Mouse (Mus musculus) lung, embryonic 14.5 days (tissue): ENCODE data around the gene Izumo1. TPM values are rescaled to one million over a fixed set of nuclear protein-coding genes. Genes with fewer than 3 reads are reported as not detected.

ENCODE experiments used
- ATAC-seq: fragments of 200-750 bp; cut with Nextera tagmentation; 2 replicates; pipeline ENCODE4 v1.8.0; 2017; ENCODE audit warnings: mild to moderate bottlenecking, moderate TSS enrichment, moderate library complexity; ENCODE audit not compliant: insufficient read depth
- DNase-seq: peaks from one replicate; pipeline ENCODE4 v3.0.0-alpha.2; 2015
- H3K27ac ChIP-seq: fragments of 300-500 bp; sonication (generic); 2 replicates; pipeline ENCODE4 v1.5.1; 2014; ENCODE audit warnings: low read depth, mild to moderate bottlenecking, moderate library complexity
- H3K27me3 ChIP-seq: fragments of 300-500 bp; sonication (generic); 2 replicates; pipeline ENCODE4 v1.6.1; 2014; ENCODE audit warnings: low read length, control low read depth; ENCODE audit not compliant: insufficient read depth
- H3K36me3 ChIP-seq: fragments of 300-500 bp; sonication (generic); 2 replicates; pipeline ENCODE4 v1.6.1; 2014; ENCODE audit warnings: control low read depth; ENCODE audit not compliant: insufficient read depth
- H3K4me1 ChIP-seq: fragments of 300-500 bp; sonication (generic); 2 replicates; pipeline ENCODE4 v1.6.1; 2014; ENCODE audit warnings: antibody characterized with exemption, control low read depth; ENCODE audit not compliant: insufficient read depth
- H3K4me2 ChIP-seq: fragments of 300-500 bp; sonication (generic); 2 replicates; pipeline ENCODE4 v1.6.1; 2014; ENCODE audit warnings: mild to moderate bottlenecking
- H3K4me3 ChIP-seq: fragments of 300-500 bp; sonication (generic); 2 replicates; pipeline ENCODE4 v1.5.1; 2014; ENCODE audit warnings: low read depth, low read length
- H3K9ac ChIP-seq: fragments of 300-500 bp; sonication (generic); 2 replicates; pipeline ENCODE4 v1.6.1; 2014
- H3K9me3 ChIP-seq: fragments of 300-500 bp; sonication (generic); 2 replicates; pipeline ENCODE4 v1.6.1; 2016; ENCODE audit warnings: low read depth, low read length, control low read depth
- CTCF ChIP-seq: IDR thresholded peaks from 2 replicates; pipeline ENCODE4 v1.5.1; 2016; ENCODE audit warnings: antibody characterized with exemption, low read depth
- WGBS: fragments of 180-500 bp; shearing (Covaris S2); extraction: QIAGEN DNeasy Blood & Tissue Kit; methylation state at CpG from one replicate; pipeline ENCODE4 v1.1.7; 2014; 5-methylcytosine and 5-hydroxymethylcytosine counted together
- polyA plus RNA-seq: library from polyadenylated mRNA; unstranded; fragments of >200 nt; fragmentation: Nextera tagmentation; extraction: Ambion mirVana; gene quantifications from 2 replicates; pipeline ENCODE4 v1.2.1, GENCODE M21; 2014

Gene Izumo1
- polyA plus RNA-seq, 1 experiment from 2014 or later = 0.28 TPM

- ATAC-seq (no peak), DNase-seq (no peak)
- Histone ChIP-seq H3K4me2 (peak overlapping the region; percentile 62), H3K4me3 (peak overlapping the region; percentile 31; the same call in 1 of the 2 replicates), H3K27me3 (no peaks in the 10 kb centered on the region), H3K27ac (no peak overlapping the region), H3K4me1 (peaks cover 34% of the 10 kb centered on the region), H3K9ac (no peak overlapping the region), H3K9me3 (no peaks in the 10 kb centered on the region), H3K36me3 (peaks cover 14% of the 10 kb centered on the region; the same call in 1 of the 2 replicates)
- WGBS = 91% methylated on average over 6 of the region's 6 CpGs
- TF ChIP-seq CTCF = no peak
Measured at GRCm38 (mm10) chr7:45637710-45638109, 16.1 kb downstream of the Izumo1 start.

- TF ChIP-seq CTCF = no peak
- H3K27ac ChIP-seq = no peak overlapping the region
- no peaks in the 10 kb centered on the region for H3K9me3 ChIP-seq
- peaks cover 36% of the 10 kb centered on the region for H3K4me1 ChIP-seq
- DNase-seq (peak; percentile 99), ATAC-seq (peak; percentile 82)
- H3K36me3 ChIP-seq = peaks cover 14% of the 10 kb centered on the region; the same call in 1 of the 2 replicates
- no peaks in the 10 kb centered on the region for H3K27me3 ChIP-seq
- no peak overlapping the region for H3K9ac ChIP-seq
- 20% methylated on average over 29 of the region's 29 CpGs for WGBS
- H3K4me3 ChIP-seq = peak overlapping the region; percentile 31
- H3K4me2 ChIP-seq = peak overlapping the region; percentile 62
Measured at GRCm38 (mm10) chr7:45638623-45639401, 17.2 kb downstream of the Izumo1 start.

GRCm38 (mm10) chr7:45639561-45640027 is 18.0 kb downstream of the Izumo1 start, which contains the start of gene Mamstr:
Gene Mamstr, plus strand, starts transcription at chr7:45639977.
- ATAC-seq (no peak), DNase-seq (peak; percentile 40)
- H3K9ac ChIP-seq = no peak within 1 kb of the TSS
- H3K4me1 ChIP-seq = peaks cover 36% of the 10 kb centered on the region
- 19% methylated on average over 19 of the region's 19 CpGs for WGBS
- H3K4me3 ChIP-seq = no peak within 1 kb of the TSS
- no peaks in the 10 kb centered on the region for H3K9me3 ChIP-seq
- H3K27me3 ChIP-seq = no peaks in the 10 kb centered on the region
- peaks cover 14% of the 10 kb centered on the region; the same call in 1 of the 2 replicates for H3K36me3 ChIP-seq
- TF ChIP-seq CTCF = no peak
- peak within 1 kb of the TSS; percentile 62 for H3K4me2 ChIP-seq
- peak within 1 kb of the TSS; percentile 12; the same call in 1 of the 2 replicates for H3K27ac ChIP-seq

- Histone ChIP-seq H3K4me2 (no peak overlapping the region), H3K36me3 (peaks cover 14% of the 10 kb centered on the region; the same call in 1 of the 2 replicates), H3K27ac (peak overlapping the region; percentile 12; the same call in 1 of the 2 replicates), H3K27me3 (no peaks in the 10 kb centered on the region), H3K4me3 (no peak overlapping the region), H3K9ac (no peak overlapping the region), H3K9me3 (no peaks in the 10 kb centered on the region), H3K4me1 (peaks cover 36% of the 10 kb centered on the region)
- 73% methylated on average over 19 of the region's 19 CpGs for WGBS
- no peak for DNase-seq
- no peak for TF ChIP-seq CTCF
- no peak for ATAC-seq
Measured at GRCm38 (mm10) chr7:45640191-45640957, 18.8 kb downstream of the Izumo1 start.

GRCm38 (mm10) chr7:45641391-45642040 is 19.9 kb downstream of the Izumo1 start:
- no peaks in the 10 kb centered on the region for H3K27me3 ChIP-seq
- H3K27ac ChIP-seq = peak overlapping the region; percentile 67; the same call in 1 of the 2 replicates
- DNase-seq = peak; percentile 73
- no peak; the same call in 1 of the 2 replicates for ATAC-seq
- peak overlapping the region; percentile 70 for H3K4me2 ChIP-seq
- H3K4me3 ChIP-seq = peak overlapping the region; percentile 43
- H3K9ac ChIP-seq = peak overlapping the region; percentile 40
- peaks cover 10% of the 10 kb centered on the region; the same call in 1 of the 2 replicates for H3K36me3 ChIP-seq
- peaks cover 28% of the 10 kb centered on the region for H3K4me1 ChIP-seq
- TF ChIP-seq CTCF = no peak
- 36% methylated on average over 16 of the region's 17 CpGs for WGBS
- no peaks in the 10 kb centered on the region for H3K9me3 ChIP-seq

GRCm38 (mm10) chr7:45642083-45642482 is 20.5 kb downstream of the Izumo1 start:
- TF ChIP-seq CTCF = no peak
- Histone ChIP-seq H3K27me3 (no peaks in the 10 kb centered on the region), H3K4me2 (peak overlapping the region; percentile 70), H3K4me1 (peaks cover 27% of the 10 kb centered on the region), H3K36me3 (0 out of 2 replicates have a peak, but pooled peaks cover 4% of the 10 kb centered on the region), H3K4me3 (peak overlapping the region; percentile 43), H3K9me3 (no peaks in the 10 kb centered on the region), H3K27ac (peak overlapping the region; percentile 67; the same call in 1 of the 2 replicates), H3K9ac (peak overlapping the region; percentile 40)
- DNase-seq (no peak), ATAC-seq (no peak)
- 60% methylated on average over 5 of the region's 5 CpGs for WGBS
